Mouse (Mus musculus) heart, postnatal 0 days (tissue): Measurements from ENCODE around the gene Disp1.

ENCODE experiments used
- CTCF ChIP-seq: IDR thresholded peaks from 2 replicates; pipeline ENCODE4 v1.5.1; 2016; ENCODE audit warnings: antibody characterized with exemption, control low read depth, low read depth
- EP300 ChIP-seq: IDR thresholded peaks from 2 replicates; pipeline ENCODE4 v1.6.1; 2016; ENCODE audit warnings: antibody characterized with exemption, low read depth

DNA sequence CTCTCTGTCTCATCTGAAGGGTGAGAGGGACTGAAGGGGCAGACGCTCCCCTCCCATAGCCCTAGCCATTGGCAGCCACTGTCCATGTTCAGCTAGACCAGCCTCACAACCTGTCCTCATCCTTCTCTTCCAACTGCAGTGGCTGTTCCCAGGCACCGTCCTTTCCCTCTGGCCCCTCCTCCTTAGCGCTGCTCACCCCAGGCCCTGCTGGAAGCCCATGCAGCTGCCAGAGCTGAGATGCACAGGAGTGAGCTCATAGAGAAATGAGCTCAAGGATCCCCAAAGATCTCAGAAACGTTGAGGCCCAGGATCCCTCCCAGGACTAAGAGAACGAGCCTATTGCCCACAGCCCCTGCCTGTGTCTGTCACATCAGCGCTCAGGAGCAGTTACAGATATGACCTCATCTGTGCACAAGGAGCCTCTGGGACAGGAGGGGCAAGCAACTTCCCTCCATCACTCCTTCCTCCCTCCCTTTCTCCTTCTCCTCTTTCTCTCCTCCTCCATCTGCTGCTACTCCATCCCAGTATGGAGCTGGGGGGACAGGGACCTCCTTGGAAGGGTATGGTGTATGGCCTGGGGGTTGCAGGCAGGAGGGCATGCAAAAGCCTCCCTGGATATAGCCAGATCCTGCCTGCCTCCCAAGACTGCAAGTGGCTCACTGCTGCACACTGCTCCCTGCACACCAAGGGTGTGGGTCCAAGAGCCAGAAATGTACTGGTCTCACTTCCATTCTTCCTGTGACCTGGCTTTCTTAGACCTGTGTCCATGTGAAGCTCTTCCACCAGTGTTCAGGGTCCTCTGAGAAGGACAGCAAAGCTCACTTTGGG is 181.2 kb downstream of the Disp1 start:
- no peak for TF ChIP-seq CTCF
- no peak for TF ChIP-seq EP300
